Comparison of ENCODE assay signal across 8 mouse cellular contexts in the genomic region with DNA sequence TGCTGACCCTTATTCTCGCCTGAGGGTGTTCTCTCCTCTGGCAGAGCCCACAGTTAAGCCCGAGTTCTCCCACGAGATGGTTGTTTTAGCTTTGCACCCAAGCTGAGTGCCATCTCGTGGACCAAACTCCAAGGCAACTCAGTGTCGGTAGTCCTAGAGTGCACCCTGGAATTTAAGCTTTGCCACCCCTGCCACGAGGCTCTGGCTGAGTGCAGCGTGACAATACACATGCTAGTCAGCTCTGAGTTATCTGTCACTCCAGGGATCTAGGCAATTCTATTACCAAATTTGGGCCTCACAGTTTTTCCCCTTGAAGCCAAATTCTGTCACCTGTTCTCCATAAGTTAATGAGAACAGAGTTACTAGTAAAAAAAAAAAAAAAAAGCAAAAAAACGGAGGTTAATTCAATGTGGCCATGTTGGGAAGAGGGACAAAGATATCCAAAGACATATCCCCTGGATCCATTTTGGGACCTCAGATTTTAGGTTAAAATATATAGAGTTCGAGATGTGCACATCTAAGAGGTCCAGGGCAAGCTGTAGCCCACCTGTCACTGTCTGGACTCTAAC. TPM values are rescaled to one million over a fixed set of nuclear protein-coding genes. Genes with fewer than 3 reads are reported as not detected.
DNase-seq lines count a peak whose midpoint lies in the region; ATAC-seq and TF ChIP-seq lines count a peak whose summit lies in the region.

No protein-coding gene starts in this region.

- no peak for TF ChIP-seq CTCF in MEL (IDR thresholded peaks at IDR 0.05 in 2 of 3, conservative IDR thresholded peaks at IDR 0.05 in 1 of 3; ENCODE audit: control insufficient read depth in 1 of 3, insufficient read depth in 1 of 3, low read depth in 2 of 3, low read length in 3 of 3, poor library complexity in 1 of 3, severe bottlenecking in 1 of 3)

- 8% methylated on average over 9 of the region's 9 CpGs for WGBS in heart, embryonic 13.5 days

- intact Hi-C loops in heart, postnatal 14 days (cut with DNase I): loop anchor here (2.0 kb wide), 1 partner anchor 40 kb away; no protein-coding TSS in a partner anchor

- TF ChIP-seq RAD21 in MEL (IDR thresholded peaks at IDR 0.05; ENCODE audit: low read depth, low read length): no peak

- TF ChIP-seq EP300 in MEL (IDR thresholded peaks at IDR 0.05; ENCODE audit: low read depth in 1 of 2, low read length in 2 of 2): no peak

- H3K9ac ChIP-seq in heart, embryonic 13.5 days: peak overlapping the region; percentile 94
- peak overlapping the region; percentile 77 for H3K9ac ChIP-seq in MEL (ENCODE audit: control insufficient read depth, low read depth, low read length, poor library complexity, severe bottlenecking)

- no peak for DNase-seq in heart, postnatal 14 days
- no peak for DNase-seq in MEL (ENCODE audit: low read depth, low spot score)
- no peak for DNase-seq in ovary, adult 18-20 months (ENCODE audit: low spot score)
- no peak for DNase-seq in kidney, postnatal 10 days
- no peak for DNase-seq in frontal cortex, postnatal 25 days (ENCODE audit: low spot score in 2 of 2)

- H3K27me3 ChIP-seq in heart, embryonic 13.5 days (replicated peaks): no peaks in the 10 kb centered on the region
- no peaks in the 10 kb centered on the region for H3K27me3 ChIP-seq in MEL (ENCODE audit: control insufficient read depth in 1 of 2, insufficient read depth in 2 of 2, low read length in 2 of 2)
- H3K27me3 ChIP-seq in megakaryocyte, embryonic 14.5 days (replicated peaks): no peaks in the 10 kb centered on the region

- H3K9me3 ChIP-seq in heart, embryonic 13.5 days: no peaks in the 10 kb centered on the region
- H3K9me3 ChIP-seq in MEL (replicated peaks; ENCODE audit: insufficient read depth, low read length): no peaks in the 10 kb centered on the region
- no peaks in the 10 kb centered on the region for H3K9me3 ChIP-seq in megakaryocyte, embryonic 14.5 days

- H3K79me2 ChIP-seq in MEL (ENCODE audit: control insufficient read depth, insufficient read depth, low read length, poor library complexity): peaks cover 27% of the 10 kb centered on the region

- peak overlapping the region; percentile 96 for H3K4me3 ChIP-seq in heart, embryonic 13.5 days
- peak overlapping the region; percentile 70 to 87 for H3K4me3 ChIP-seq in MEL (ENCODE audit: control insufficient read depth in 1 of 2, insufficient read depth in 1 of 2, low read depth in 2 of 2, low read length in 2 of 2)
- peak overlapping the region; percentile 99 for H3K4me3 ChIP-seq in megakaryocyte, embryonic 14.5 days (replicated peaks)

- no peak; a peak in 1 of 4 replicates for TF ChIP-seq POLR2A in MEL (IDR thresholded peaks at IDR 0.05; ENCODE audit: control insufficient read depth in 1 of 2, insufficient read depth in 1 of 2, low read depth in 1 of 2, low read length in 2 of 2, poor library complexity in 1 of 2)

- ATAC-seq in heart, embryonic 13.5 days (ENCODE audit: extremely low read depth, insufficient number of reproducible peaks, low FRiP score, low TSS enrichment): 0 out of 2 replicates have a peak, but pooled peaks have one; percentile 17
- ATAC-seq in hematopoietic stem cell, adult 5-6 weeks (replicated peaks in 1 of 2; ENCODE audit: insufficient read depth in 1 of 2, low FRiP score in 2 of 2, low TSS enrichment in 1 of 2, low read depth in 1 of 2, poor library complexity in 2 of 2, severe bottlenecking in 2 of 2): peak; percentile 60 to 66

- peak overlapping the region; percentile 84 for H3K4me2 ChIP-seq in heart, embryonic 13.5 days

- H3K4me1 ChIP-seq in heart, embryonic 13.5 days: peaks cover 42% of the 10 kb centered on the region
- peaks cover 16 to 18% of the 10 kb centered on the region in 2 experiments for H3K4me1 ChIP-seq in MEL (ENCODE audit: control insufficient read depth in 1 of 2, insufficient read depth in 2 of 2, low read length in 2 of 2)
- peaks cover 46% of the 10 kb centered on the region for H3K4me1 ChIP-seq in megakaryocyte, embryonic 14.5 days

- H3K36me3 ChIP-seq in heart, embryonic 13.5 days: no peaks in the 10 kb centered on the region
- peaks cover 0 to 23% of the 10 kb centered on the region in 2 experiments; a peak in 2 of 4 replicates for H3K36me3 ChIP-seq in MEL (ENCODE audit: control insufficient read depth in 1 of 2, insufficient read depth in 2 of 2, low read length in 2 of 2)
- H3K36me3 ChIP-seq in megakaryocyte, embryonic 14.5 days (replicated peaks; ENCODE audit: low read length): no peaks in the 10 kb centered on the region

- H3K27ac ChIP-seq in heart, embryonic 13.5 days (replicated peaks): peak overlapping the region; percentile 98
- H3K27ac ChIP-seq in MEL (ENCODE audit: control insufficient read depth, low read depth, low read length): peak overlapping the region; percentile 81

TF ChIP-seq in MEL, 35 proteins besides CTCF, POLR2A, EP300 and RAD21:
- TF ChIP-seq RCOR1 (IDR thresholded peaks at IDR 0.05; ENCODE audit: low read depth, low read length) (no peak), MEF2A (IDR thresholded peaks at IDR 0.05; ENCODE audit: extremely low read depth, insufficient replicate concordance, low read depth, low read length, poor library complexity, severe bottlenecking) (no peak), ZNF384 (IDR thresholded peaks at IDR 0.05; ENCODE audit: low read depth, low read length) (peak; percentile 68), MYC (IDR thresholded peaks at IDR 0.05; ENCODE audit: low read depth, low read length) (peak; percentile 96), E2F4 (IDR thresholded peaks at IDR 0.05; ENCODE audit: borderline replicate concordance, low read depth, low read length) (no peak), SMC3 (IDR thresholded peaks at IDR 0.05; ENCODE audit: low read depth, low read length) (0 out of 2 replicates have a peak, but pooled peaks have one; percentile 6), GABPA (IDR thresholded peaks at IDR 0.05; ENCODE audit: low read depth, low read length) (no peak), BHLHE40 (IDR thresholded peaks at IDR 0.05; ENCODE audit: borderline replicate concordance, low read depth, low read length) (no peak), CHD2 (IDR thresholded peaks at IDR 0.05; ENCODE audit: low read length) (no peak), NRF1 (IDR thresholded peaks at IDR 0.05; ENCODE audit: insufficient read depth, low read depth, low read length, poor library complexity, severe bottlenecking) (no peak), MXI1 (IDR thresholded peaks at IDR 0.05; ENCODE audit: low read depth, low read length) (peak; percentile 93), MAX (IDR thresholded peaks at IDR 0.05; ENCODE audit: low read length) (peak; percentile 88), SIN3A (IDR thresholded peaks at IDR 0.05; ENCODE audit: low read length) (peak; percentile 35; the same call in 1 of the 2 replicates), HCFC1 (IDR thresholded peaks at IDR 0.05; ENCODE audit: low read depth, low read length) (no peak), MAZ (IDR thresholded peaks at IDR 0.05; ENCODE audit: low read depth, low read length) (no peak)

RNA-seq across cellular contexts. Expression of a gene that starts 11.0 kb away (rescaled TPM):
- polyA plus RNA-seq in heart, embryonic 13.5 days (2015; fragmentation: Nextera tagmentation; extraction: Ambion mirVana): 29.5 and 32.6 TPM in 2 replicates
- 10 to 100 TPM; 27.4 to 28.4 TPM for total RNA-seq in heart, postnatal 14 days (2021)
- 28.2 and 32.4 TPM in 2 replicates for total RNA-seq in MEL (2012; rRNA removed)
- polyA plus RNA-seq in MEL (2012; ENCODE audit: insufficient read depth in 1 of 2, insufficient read length in 2 of 2, low read depth in 1 of 2, low replicate concordance in 2 of 2, missing spikeins in 1 of 2): 100 to 1,000 TPM in 1 of 2 experiments, 10 to 100 TPM in 1; 53.0 to 127 TPM
- 31.5 and 32.3 TPM in 2 replicates for total RNA-seq in hematopoietic stem cell, adult 5-6 weeks (2017)
- 31.0 and 61.1 TPM in 2 replicates for polyA plus RNA-seq in megakaryocyte, embryonic 14.5 days (2012; ENCODE audit: insufficient read depth, low replicate concordance)
